Mouse (Mus musculus): ENCODE results near the gene Foxd3. TPM values are rescaled to one million over a fixed set of nuclear protein-coding genes. Genes with fewer than 3 reads are reported as not detected.

The Foxd3 gene
- polyA plus RNA-seq, 1 experiment, result not detected

DNA sequence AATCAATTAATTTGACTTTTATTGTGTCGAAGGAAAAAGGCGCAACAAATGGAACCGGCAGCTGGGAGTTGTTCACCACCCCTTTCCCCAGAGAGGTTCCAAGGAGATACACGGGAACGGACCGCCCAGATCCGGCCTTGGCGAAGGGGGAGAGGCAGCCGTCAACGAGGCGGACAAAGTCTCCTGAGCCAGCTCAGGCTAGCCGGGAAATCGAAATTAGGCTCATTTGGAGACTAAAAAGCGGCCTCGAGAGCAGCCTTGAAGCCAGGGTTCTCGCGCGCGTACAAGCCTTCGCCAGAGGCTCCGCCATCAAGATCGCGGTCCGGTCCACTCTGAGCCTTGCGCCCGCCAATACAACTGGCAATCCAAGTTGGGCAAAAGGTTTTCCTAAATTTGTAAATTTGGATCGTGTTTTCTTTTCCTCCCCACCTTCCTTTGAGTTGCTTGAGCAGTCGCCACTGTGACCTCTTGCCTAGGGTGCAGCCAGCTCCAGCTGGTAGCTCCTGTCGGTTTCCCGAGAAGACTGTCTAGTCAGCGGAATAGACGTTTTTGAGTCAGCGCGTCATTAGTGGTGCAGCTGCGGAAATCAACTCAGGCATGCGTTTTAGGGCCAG, 2.4 kb upstream of the Foxd3 start:
- 5% methylated on average over 36 of the region's 36 CpGs for WGBS
- H3K27ac ChIP-seq (ENCODE audit: control insufficient read depth, insufficient read depth, low read depth, low read length, poor library complexity), result no peak overlapping the region
- TF ChIP-seq POLR2A (IDR thresholded peaks at IDR 0.05; ENCODE audit: borderline replicate concordance, control insufficient read depth, low read depth, low read length), result no peak
- TF ChIP-seq CTCF (IDR thresholded peaks at IDR 0.05; ENCODE audit: control insufficient read depth, insufficient read depth, low read length), result no peak
- no peak overlapping the region for H3K4me3 ChIP-seq (replicated peaks; ENCODE audit: control insufficient read depth, low read depth, low read length)
- H3K4me1 ChIP-seq (ENCODE audit: control insufficient read depth, insufficient read depth, low read length), result no peaks in the 10 kb centered on the region

GRCm38 (mm10) chr4:99654621-99655296, 1.3 kb upstream of the Foxd3 start:
- WGBS, result 11% methylated on average over 27 of the region's 27 CpGs
- Histone ChIP-seq H3K4me3 (replicated peaks; ENCODE audit: control insufficient read depth, low read depth, low read length) (no peak overlapping the region), H3K4me1 (ENCODE audit: control insufficient read depth, insufficient read depth, low read length) (no peaks in the 10 kb centered on the region), H3K27ac (ENCODE audit: control insufficient read depth, insufficient read depth, low read depth, low read length, poor library complexity) (no peak overlapping the region)
- TF ChIP-seq CTCF (IDR thresholded peaks at IDR 0.05; ENCODE audit: control insufficient read depth, insufficient read depth, low read length) (no peak), POLR2A (IDR thresholded peaks at IDR 0.05; ENCODE audit: borderline replicate concordance, control insufficient read depth, low read depth, low read length) (no peak)

DNA sequence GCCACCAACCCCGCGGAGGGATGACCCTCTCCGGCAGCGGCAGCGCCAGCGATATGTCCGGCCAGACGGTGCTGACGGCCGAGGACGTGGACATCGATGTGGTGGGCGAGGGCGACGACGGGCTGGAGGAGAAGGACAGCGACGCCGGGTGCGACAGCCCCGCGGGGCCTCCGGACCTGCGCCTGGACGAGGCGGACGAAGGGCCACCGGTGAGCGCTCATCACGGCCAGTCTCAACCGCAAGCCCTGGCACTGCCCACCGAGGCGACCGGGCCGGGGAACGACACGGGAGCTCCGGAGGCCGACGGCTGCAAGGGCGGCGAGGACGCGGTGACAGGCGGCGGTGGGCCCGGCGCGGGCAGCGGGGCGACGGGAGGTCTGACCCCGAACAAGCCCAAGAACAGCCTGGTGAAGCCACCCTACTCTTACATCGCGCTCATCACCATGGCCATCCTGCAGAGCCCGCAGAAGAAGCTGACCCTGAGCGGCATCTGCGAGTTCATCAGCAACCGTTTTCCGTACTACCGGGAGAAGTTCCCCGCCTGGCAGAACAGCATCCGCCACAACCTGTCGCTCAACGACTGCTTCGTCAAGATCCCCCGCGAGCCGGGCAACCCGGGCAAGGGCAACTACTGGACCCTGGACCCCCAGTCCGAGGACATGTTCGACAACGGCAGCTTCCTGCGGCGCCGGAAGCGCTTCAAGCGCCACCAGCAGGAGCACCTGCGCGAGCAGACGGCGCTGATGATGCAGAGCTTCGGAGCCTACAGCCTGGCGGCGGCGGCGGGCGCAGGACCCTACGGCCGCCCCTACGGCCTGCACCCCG, 718 bp downstream of the Foxd3 start:
- no peak overlapping the region for H3K27ac ChIP-seq (ENCODE audit: control insufficient read depth, insufficient read depth, low read depth, low read length, poor library complexity)
- no peaks in the 10 kb centered on the region for H3K4me1 ChIP-seq (ENCODE audit: control insufficient read depth, insufficient read depth, low read length)
- no peak overlapping the region for H3K4me3 ChIP-seq (replicated peaks; ENCODE audit: control insufficient read depth, low read depth, low read length)
- WGBS, result 4% methylated on average over 92 of the region's 92 CpGs
- TF ChIP-seq CTCF (IDR thresholded peaks at IDR 0.05; ENCODE audit: control insufficient read depth, insufficient read depth, low read length) (no peak), POLR2A (IDR thresholded peaks at IDR 0.05; ENCODE audit: borderline replicate concordance, control insufficient read depth, low read depth, low read length) (no peak)

DNA sequence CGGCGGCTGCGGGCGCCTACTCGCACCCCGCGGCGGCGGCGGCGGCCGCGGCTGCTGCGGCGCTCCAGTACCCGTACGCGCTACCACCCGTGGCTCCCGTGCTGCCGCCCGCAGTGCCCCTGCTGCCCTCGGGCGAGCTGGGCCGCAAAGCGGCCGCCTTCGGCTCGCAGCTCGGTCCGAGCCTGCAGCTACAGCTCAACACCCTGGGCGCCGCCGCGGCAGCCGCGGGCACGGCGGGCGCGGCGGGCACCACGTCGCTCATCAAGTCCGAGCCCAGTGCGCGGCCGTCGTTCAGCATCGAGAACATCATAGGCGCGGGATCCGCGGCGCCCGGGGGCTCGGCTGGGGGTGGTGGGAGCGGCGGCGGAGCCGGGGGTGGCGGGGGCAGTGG, 1.3 kb downstream of the Foxd3 start:
- Histone ChIP-seq H3K4me3 (replicated peaks; ENCODE audit: control insufficient read depth, low read depth, low read length) (no peak overlapping the region), H3K27ac (ENCODE audit: control insufficient read depth, insufficient read depth, low read depth, low read length, poor library complexity) (no peak overlapping the region), H3K4me1 (ENCODE audit: control insufficient read depth, insufficient read depth, low read length) (no peaks in the 10 kb centered on the region)
- TF ChIP-seq CTCF (IDR thresholded peaks at IDR 0.05; ENCODE audit: control insufficient read depth, insufficient read depth, low read length) (no peak), POLR2A (IDR thresholded peaks at IDR 0.05; ENCODE audit: borderline replicate concordance, control insufficient read depth, low read depth, low read length) (no peak)
- 1% methylated on average over 58 of the region's 62 CpGs for WGBS

DNA sequence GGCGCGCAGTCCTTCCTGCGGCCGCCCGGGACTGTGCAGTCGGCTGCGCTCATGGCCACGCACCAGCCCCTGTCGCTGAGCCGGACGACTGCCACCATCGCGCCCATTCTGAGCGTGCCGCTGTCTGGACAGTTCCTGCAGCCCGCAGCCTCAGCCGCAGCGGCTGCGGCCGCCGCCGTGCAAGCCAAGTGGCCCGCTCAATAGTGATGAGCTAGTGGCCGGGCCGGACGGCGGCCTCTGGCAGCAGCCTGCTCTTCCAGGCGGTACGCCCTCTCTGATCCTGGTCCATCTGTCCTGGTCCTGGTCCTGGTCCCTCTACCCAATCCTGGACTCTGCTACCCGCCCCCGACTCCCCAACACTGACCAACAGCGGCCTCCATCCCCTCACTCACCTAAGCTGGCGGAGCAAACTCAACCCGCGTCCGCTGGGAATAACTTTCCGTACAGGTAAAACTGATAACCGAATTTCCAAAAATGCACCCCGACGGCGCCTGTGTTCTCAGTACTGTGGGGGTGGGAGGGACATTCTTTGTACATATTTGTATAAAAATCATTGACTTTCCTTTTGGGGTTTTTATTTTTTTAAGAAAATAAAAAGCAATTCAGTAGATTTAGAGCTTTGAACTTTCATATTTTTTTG, 1.9 kb downstream of the Foxd3 start:
- H3K27ac ChIP-seq (ENCODE audit: control insufficient read depth, insufficient read depth, low read depth, low read length, poor library complexity), result no peak overlapping the region
- no peaks in the 10 kb centered on the region for H3K4me1 ChIP-seq (ENCODE audit: control insufficient read depth, insufficient read depth, low read length)
- no peak overlapping the region for H3K4me3 ChIP-seq (replicated peaks; ENCODE audit: control insufficient read depth, low read depth, low read length)
- 7% methylated on average over 40 of the region's 41 CpGs for WGBS
- TF ChIP-seq CTCF (IDR thresholded peaks at IDR 0.05; ENCODE audit: control insufficient read depth, insufficient read depth, low read length), result no peak
- TF ChIP-seq POLR2A (IDR thresholded peaks at IDR 0.05; ENCODE audit: borderline replicate concordance, control insufficient read depth, low read depth, low read length), result no peak

GRCm38 (mm10) chr4:99658881-99659280, 2.8 kb downstream of the Foxd3 start:
- WGBS, result 19% methylated on average over 6 of the region's 6 CpGs
- no peak overlapping the region for H3K4me3 ChIP-seq (replicated peaks; ENCODE audit: control insufficient read depth, low read depth, low read length)
- TF ChIP-seq CTCF (IDR thresholded peaks at IDR 0.05; ENCODE audit: control insufficient read depth, insufficient read depth, low read length) (no peak), POLR2A (IDR thresholded peaks at IDR 0.05; ENCODE audit: borderline replicate concordance, control insufficient read depth, low read depth, low read length) (no peak)
- no peak overlapping the region for H3K27ac ChIP-seq (ENCODE audit: control insufficient read depth, insufficient read depth, low read depth, low read length, poor library complexity)
- no peaks in the 10 kb centered on the region for H3K4me1 ChIP-seq (ENCODE audit: control insufficient read depth, insufficient read depth, low read length)

DNA sequence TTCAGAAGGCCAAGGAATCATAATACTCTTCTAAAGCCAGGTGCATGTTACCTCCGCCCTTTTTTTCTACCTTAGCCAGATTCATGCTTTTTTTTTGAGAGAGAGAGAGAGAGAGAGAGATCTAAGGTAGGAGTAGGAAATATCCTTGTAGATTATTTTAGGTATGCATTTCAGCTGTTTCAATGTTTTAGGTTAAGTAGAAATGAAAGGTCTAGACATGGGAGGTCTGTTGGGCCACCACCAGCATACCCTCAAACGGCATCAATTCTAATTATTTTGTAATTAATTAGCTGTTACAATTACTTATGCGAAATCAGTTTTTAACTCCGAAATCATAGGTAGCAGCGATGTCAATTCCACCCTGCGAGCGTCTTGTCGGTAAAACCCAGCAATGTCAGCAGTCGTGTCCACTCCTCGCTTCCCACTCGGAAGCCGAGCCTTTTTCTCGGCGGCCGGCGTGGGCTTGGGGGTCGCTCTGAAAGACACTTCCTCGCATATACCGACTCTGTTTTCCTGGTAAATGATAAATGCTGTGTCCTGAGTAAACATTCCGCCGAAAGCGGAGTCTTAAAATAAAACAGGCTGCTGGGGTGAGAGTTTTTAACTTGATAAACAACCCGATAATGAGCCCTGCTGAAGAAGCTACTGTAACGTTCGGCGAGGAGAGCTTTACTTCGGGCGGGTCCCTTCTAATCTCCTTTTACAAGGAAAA, 3.4 kb downstream of the Foxd3 start:
- no peak for TF ChIP-seq POLR2A (IDR thresholded peaks at IDR 0.05; ENCODE audit: borderline replicate concordance, control insufficient read depth, low read depth, low read length)
- no peak for TF ChIP-seq CTCF (IDR thresholded peaks at IDR 0.05; ENCODE audit: control insufficient read depth, insufficient read depth, low read length)
- no peak overlapping the region for H3K4me3 ChIP-seq (replicated peaks; ENCODE audit: control insufficient read depth, low read depth, low read length)
- 7% methylated on average over 28 of the region's 28 CpGs for WGBS
- no peak overlapping the region for H3K27ac ChIP-seq (ENCODE audit: control insufficient read depth, insufficient read depth, low read depth, low read length, poor library complexity)
- H3K4me1 ChIP-seq (ENCODE audit: control insufficient read depth, insufficient read depth, low read length), result no peaks in the 10 kb centered on the region

Measured in bone marrow, adult 2 months (tissue).